Comparison of ENCODE assay signal across 8 mouse cellular contexts in the genomic region with DNA sequence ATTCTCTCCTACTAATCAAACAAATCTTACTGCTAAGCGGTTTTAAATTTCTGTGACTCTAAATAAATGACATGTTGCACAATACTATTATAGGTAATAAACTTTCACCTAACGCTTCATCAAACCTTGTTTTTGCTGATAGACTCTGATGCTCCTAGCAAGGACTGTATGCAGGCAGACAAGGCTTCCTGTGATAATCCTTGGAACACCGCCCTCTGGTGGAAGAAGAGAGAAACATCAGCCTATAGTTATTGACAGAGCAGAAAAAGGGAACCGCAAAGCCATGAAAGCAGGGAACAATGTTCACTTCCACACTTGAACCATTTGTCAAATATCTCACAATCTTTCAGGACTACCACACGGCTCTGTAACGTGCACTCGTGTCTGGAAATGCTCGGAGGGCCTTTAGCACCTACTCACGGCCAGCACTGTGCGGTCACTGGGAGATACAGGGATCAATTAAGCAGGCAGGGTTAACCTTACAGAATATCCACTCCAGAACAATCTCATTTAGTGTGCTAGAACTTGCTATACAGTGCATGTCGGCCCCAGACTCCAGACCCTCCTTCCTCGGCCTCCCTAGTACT. TPM values are rescaled to one million over a fixed set of nuclear protein-coding genes. Genes with fewer than 3 reads are reported as not detected.
DNase-seq lines count a peak whose midpoint lies in the region; ATAC-seq and TF ChIP-seq lines count a peak whose summit lies in the region.

No protein-coding gene starts in this region.

- 61% methylated on average over 12 of the region's 12 CpGs for WGBS in forebrain, embryonic 16.5 days
- 60% methylated on average over 12 of the region's 12 CpGs for WGBS in kidney, postnatal 0 days
- WGBS in liver, embryonic 14.5 days (ENCODE audit: insufficient replicate concordance), result 40% methylated on average over 12 of the region's 12 CpGs
- WGBS in neural tube, embryonic 14.5 days, result 57% methylated on average over 12 of the region's 12 CpGs

- peaks cover 92% of the 10 kb centered on the region for H3K36me3 ChIP-seq in G1E (replicated peaks)
- peaks cover 35% of the 10 kb centered on the region for H3K36me3 ChIP-seq in forebrain, embryonic 16.5 days (ENCODE audit: control insufficient read depth, insufficient read depth)
- H3K36me3 ChIP-seq in kidney, postnatal 0 days (ENCODE audit: insufficient read depth, low read length), result peaks cover 51% of the 10 kb centered on the region
- H3K36me3 ChIP-seq in liver, embryonic 14.5 days (replicated peaks; ENCODE audit: control insufficient read depth, insufficient read depth, low read depth), result peaks cover 35% of the 10 kb centered on the region
- peaks cover 31% of the 10 kb centered on the region for H3K36me3 ChIP-seq in neural tube, embryonic 14.5 days (ENCODE audit: control insufficient read depth, insufficient read depth, low read length)

- H3K27ac ChIP-seq in forebrain, embryonic 16.5 days (ENCODE audit: low read length), result no peak overlapping the region
- no peak overlapping the region for H3K27ac ChIP-seq in kidney, postnatal 0 days
- no peak overlapping the region for H3K27ac ChIP-seq in liver, embryonic 14.5 days
- H3K27ac ChIP-seq in neural tube, embryonic 14.5 days (ENCODE audit: low read depth, low read length), result no peak overlapping the region

- ATAC-seq in G1E (ENCODE audit: extremely low read depth, insufficient number of reproducible peaks, low FRiP score, poor library complexity, severe bottlenecking), result peak; percentile 34; the same call in 1 of the 2 replicates
- peak; percentile 83 for ATAC-seq in forebrain, embryonic 16.5 days
- ATAC-seq in kidney, postnatal 0 days (replicated peaks; ENCODE audit: low FRiP score, low read depth), result no peak
- no peak; the same call in 1 of the 2 replicates for ATAC-seq in liver, embryonic 14.5 days (ENCODE audit: insufficient read depth)
- ATAC-seq in neural tube, embryonic 14.5 days (ENCODE audit: low read depth), result peak; percentile 78; the same call in 1 of the 2 replicates

- H3K9ac ChIP-seq in forebrain, embryonic 16.5 days (replicated peaks; ENCODE audit: low read depth, low read length), result no peak overlapping the region
- no peak overlapping the region for H3K9ac ChIP-seq in kidney, postnatal 0 days (ENCODE audit: low read depth, low read length)
- no peak overlapping the region for H3K9ac ChIP-seq in liver, embryonic 14.5 days (replicated peaks)
- H3K9ac ChIP-seq in neural tube, embryonic 14.5 days (replicated peaks; ENCODE audit: low read depth, low read length), result no peak overlapping the region

- no peak for TF ChIP-seq EP300 in liver, embryonic 14.5 days (IDR thresholded peaks at IDR 0.05; ENCODE audit: low read depth)

- no peaks in the 10 kb centered on the region for H3K9me3 ChIP-seq in G1E (replicated peaks)
- no peaks in the 10 kb centered on the region for H3K9me3 ChIP-seq in forebrain, embryonic 16.5 days (ENCODE audit: control insufficient read depth, low read length)
- no peaks in the 10 kb centered on the region for H3K9me3 ChIP-seq in kidney, postnatal 0 days (replicated peaks; ENCODE audit: low read length)
- no peaks in the 10 kb centered on the region for H3K9me3 ChIP-seq in liver, embryonic 14.5 days (ENCODE audit: control insufficient read depth, low read length)
- H3K9me3 ChIP-seq in neural tube, embryonic 14.5 days (ENCODE audit: control insufficient read depth, low read length), result no peaks in the 10 kb centered on the region

- H3K4me2 ChIP-seq in forebrain, embryonic 16.5 days (ENCODE audit: low read length), result no peak overlapping the region
- H3K4me2 ChIP-seq in kidney, postnatal 0 days (ENCODE audit: low read length), result no peak overlapping the region
- H3K4me2 ChIP-seq in liver, embryonic 14.5 days (ENCODE audit: low read depth), result no peak overlapping the region
- no peak overlapping the region for H3K4me2 ChIP-seq in neural tube, embryonic 14.5 days (ENCODE audit: low read depth, low read length)

- H3K4me3 ChIP-seq in G1E (ENCODE audit: low read depth, low read length), result no peak overlapping the region
- no peak overlapping the region for H3K4me3 ChIP-seq in forebrain, embryonic 16.5 days (replicated peaks; ENCODE audit: low read length)
- H3K4me3 ChIP-seq in kidney, postnatal 0 days (replicated peaks; ENCODE audit: low read depth, low read length), result no peak overlapping the region
- H3K4me3 ChIP-seq in liver, embryonic 14.5 days (ENCODE audit: insufficient read depth in 1 of 2, low read depth in 2 of 2, low read length in 2 of 2), result no peak overlapping the region
- no peak overlapping the region for H3K4me3 ChIP-seq in neural tube, embryonic 14.5 days (ENCODE audit: low read depth, low read length)

- H3K27me3 ChIP-seq in G1E (ENCODE audit: insufficient read depth, low read length), result no peaks in the 10 kb centered on the region
- H3K27me3 ChIP-seq in forebrain, embryonic 16.5 days (replicated peaks; ENCODE audit: control insufficient read depth, insufficient read depth, low read length), result no peaks in the 10 kb centered on the region
- no peaks in the 10 kb centered on the region for H3K27me3 ChIP-seq in kidney, postnatal 0 days (ENCODE audit: insufficient read depth, low read length)
- no peaks in the 10 kb centered on the region for H3K27me3 ChIP-seq in liver, embryonic 14.5 days (ENCODE audit: control insufficient read depth, insufficient read depth, low read length)
- H3K27me3 ChIP-seq in neural tube, embryonic 14.5 days (ENCODE audit: control insufficient read depth, insufficient read depth, low read length), result no peaks in the 10 kb centered on the region

- peaks cover 4% of the 10 kb centered on the region for H3K4me1 ChIP-seq in G1E (ENCODE audit: insufficient read depth, low read depth, low read length)
- H3K4me1 ChIP-seq in forebrain, embryonic 16.5 days (replicated peaks; ENCODE audit: control insufficient read depth, insufficient read depth, low read length), result no peaks in the 10 kb centered on the region
- no peaks in the 10 kb centered on the region for H3K4me1 ChIP-seq in kidney, postnatal 0 days (replicated peaks; ENCODE audit: insufficient read depth, low read length)
- H3K4me1 ChIP-seq in liver, embryonic 14.5 days (replicated peaks; ENCODE audit: control insufficient read depth in 2 of 2, insufficient read depth in 2 of 2, low read length in 1 of 2), result no peaks in the 10 kb centered on the region
- H3K4me1 ChIP-seq in neural tube, embryonic 14.5 days (ENCODE audit: control insufficient read depth, insufficient read depth, low read length), result no peaks in the 10 kb centered on the region

- DNase-seq in B cell, adult 2 months, result peak; percentile 68 to 72
- no peak for DNase-seq in G1E (ENCODE audit: low spot score)
- peak; percentile 48 to 67 for DNase-seq in cerebellum, adult 18-20 months
- peak; percentile 85 for DNase-seq in kidney, postnatal 0 days (ENCODE audit: low spot score)
- peak; percentile 35 to 65 (median 43) for DNase-seq in liver, embryonic 14.5 days (ENCODE audit: low read depth in 3 of 3, low spot score in 3 of 3)
- DNase-seq in thymus, postnatal 4 days, result peak; percentile 52

- TF ChIP-seq CTCF in G1E (IDR thresholded peaks at IDR 0.05; ENCODE audit: low read depth, low read length), result peak; percentile 69; the same call in 1 of the 2 replicates
- peak; percentile 92 for TF ChIP-seq CTCF in kidney, postnatal 0 days (IDR thresholded peaks at IDR 0.05; ENCODE audit: low read depth)
- peak; percentile 87 for TF ChIP-seq CTCF in liver, embryonic 14.5 days (IDR thresholded peaks at IDR 0.05; ENCODE audit: low read depth)

RNA-seq across cellular contexts. Expression of a gene that starts 32.2 kb away (rescaled TPM):
- 34.8 and 36.5 TPM in 2 replicates for total RNA-seq in G1E (2014; fragmentation: Nextera tagmentation)
- 34.1 and 34.8 TPM in 2 replicates for total RNA-seq in G1E (2017)
- polyA plus RNA-seq in G1E (2012), result 5.0 and 6.2 TPM in 2 replicates
- 24.1 and 24.7 TPM in 2 replicates for polyA plus RNA-seq in forebrain, embryonic 16.5 days (2015; fragmentation: Nextera tagmentation; extraction: Ambion mirVana)
- polyA plus RNA-seq in kidney, postnatal 0 days (2015; fragmentation: Nextera tagmentation; extraction: Ambion mirVana), result 16.3 and 16.6 TPM in 2 replicates
- 5.2 and 6.9 TPM in 2 replicates for polyA plus RNA-seq in liver, embryonic 14.5 days (2012; rRNA removed)
- 7.3 and 7.8 TPM in 2 replicates for polyA plus RNA-seq in liver, embryonic 14.5 days (2014; fragmentation: Nextera tagmentation; extraction: Ambion mirVana)
- polyA plus RNA-seq in neural tube, embryonic 14.5 days (2014; fragmentation: Nextera tagmentation; extraction: Ambion mirVana), result 20.3 and 28.5 TPM in 2 replicates

Comparison
In these comparisons a context has a peak if more than half of its experiments do, and no peak if none do; other contexts are left out.
1. ATAC-seq: peak in G1E (single experiment), forebrain, embryonic 16.5 days (single experiment) and neural tube, embryonic 14.5 days (single experiment); none in kidney, postnatal 0 days (single experiment) and liver, embryonic 14.5 days (single experiment).
2. Peak in every context shown above with its lines, with median percentiles within 50 percentile points of each other: CTCF ChIP-seq.